Mouse (Mus musculus) subcutaneous adipose tissue, adult 2 months (tissue): Measurements from ENCODE around the gene 4930432K21Rik. TPM values are rescaled to one million over a fixed set of nuclear protein-coding genes. Genes with fewer than 3 reads are reported as not detected.

Experiments
- polyA plus RNA-seq: library from polyadenylated mRNA; depleted of rRNA; stranded (reverse); fragments of >200 nt; gene quantifications from 2 replicates; pipeline ENCODE4 v1.2.3, GENCODE M21; 2012; ENCODE audit warnings: low replicate concordance; rRNA removed

The 4930432K21Rik gene
- 0.67 and 1.2 TPM in 2 replicates for polyA plus RNA-seq

DNA sequence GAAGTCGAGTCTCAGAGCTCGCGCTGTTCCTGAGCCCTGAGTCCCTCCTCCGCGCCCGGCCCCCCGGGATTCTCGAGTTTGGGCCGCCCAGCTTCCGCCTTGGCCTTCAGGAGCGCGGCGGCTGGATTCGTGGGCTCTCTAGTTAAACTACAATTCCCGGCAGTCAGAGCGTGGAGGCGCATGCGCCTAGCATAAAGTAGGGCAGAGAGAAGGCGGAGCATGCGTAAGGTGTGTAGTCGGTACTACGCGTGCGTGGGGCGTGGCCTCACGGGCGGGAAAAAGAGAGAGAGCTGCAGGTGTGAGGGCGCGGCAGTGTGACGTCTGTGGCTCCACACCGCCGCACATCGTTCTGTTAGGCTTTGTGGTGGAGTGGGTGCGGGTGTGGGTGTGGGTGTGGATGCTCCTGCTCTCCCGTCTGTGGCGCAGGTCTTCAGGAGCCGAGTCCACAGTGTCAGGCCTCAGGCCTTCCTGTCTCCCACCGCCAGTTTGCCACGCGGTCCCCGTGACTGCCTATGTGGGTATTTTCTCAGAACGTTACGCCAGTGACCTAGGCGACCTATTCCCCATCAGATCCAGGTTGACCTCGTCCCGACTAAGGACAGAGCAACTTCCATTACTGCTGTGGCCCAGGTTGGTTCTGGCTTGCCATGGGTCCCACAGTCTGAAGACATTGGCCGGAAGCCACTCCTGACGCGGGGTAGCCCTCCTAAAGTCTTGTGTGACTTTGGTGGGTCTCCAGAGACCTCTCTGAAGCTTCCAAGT lies at the start of gene 4930432K21Rik, which contains the start of gene Cc2d1a:
Gene 4930432K21Rik (plus strand): TSS at position 257 of the 762 bp plus-strand sequence.
Gene Cc2d1a (minus strand): TSS at position 168 of the 762 bp plus-strand sequence.

DNA sequence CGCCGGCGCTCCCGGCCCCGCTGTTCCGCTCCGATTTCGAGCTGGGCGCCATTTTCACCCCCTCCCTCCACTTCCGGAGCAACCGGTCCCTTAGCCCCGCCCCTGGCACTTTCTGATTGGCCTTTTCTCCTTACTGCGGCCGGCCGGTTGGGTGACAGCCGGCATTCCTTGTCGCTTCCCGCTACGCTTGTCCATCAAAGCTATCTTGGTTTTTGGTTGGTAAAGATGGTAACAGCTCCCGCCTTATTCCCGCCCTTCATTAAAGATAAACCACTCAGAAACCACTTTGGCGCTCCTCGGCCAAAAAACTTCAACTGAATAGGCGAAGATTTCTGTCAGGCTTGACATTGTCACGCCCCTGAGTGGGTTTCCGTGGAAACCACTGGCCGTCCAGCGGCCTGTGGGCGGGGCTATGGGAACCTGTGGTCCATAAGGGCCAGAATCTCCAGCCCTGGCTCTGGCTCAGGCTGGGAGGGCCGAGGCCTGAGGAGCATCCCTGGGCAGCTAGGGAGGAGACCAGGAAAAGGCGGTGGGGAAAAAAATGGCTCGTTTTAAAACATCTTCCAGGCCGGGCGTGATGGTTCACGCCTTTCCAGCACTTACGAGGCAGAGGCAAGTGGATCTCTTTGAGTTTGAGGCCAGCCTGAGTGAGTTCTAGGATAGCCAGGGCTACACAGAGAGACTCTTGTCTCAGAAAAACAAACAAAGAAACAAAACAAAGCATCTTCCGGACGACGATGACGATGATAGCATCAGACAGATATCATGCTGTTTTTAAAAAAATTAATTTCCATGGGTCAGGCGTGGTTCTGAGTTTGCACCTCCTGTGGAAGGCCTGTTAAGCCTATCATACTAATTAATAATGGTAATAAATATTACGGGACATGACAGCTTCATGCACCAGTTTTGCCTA lies 42.9 kb upstream of the 4930432K21Rik start, which contains the start of gene Dcaf15:
Gene Dcaf15 (minus strand): TSS at position 72 of the 913 bp plus-strand sequence.

GRCm38 (mm10) chr8:84125656-84126055 lies 22.2 kb upstream of the 4930432K21Rik start, which contains the start of gene Podnl1:
Gene Podnl1 (plus strand): TSS chr8:84125989.

GRCm38 (mm10) chr8:84185117-84185516 lies 37.3 kb downstream of the 4930432K21Rik start, which contains the start of gene Nanos3:
Gene Nanos3 (minus strand): TSS chr8:84185217.

Other genes starting within 250 kb of the 4930432K21Rik start
- 33.2 and 156 TPM in 2 replicates for gene Adgrl1, start 247.9 kb upstream of the 4930432K21Rik start, polyA plus RNA-seq
- gene Gm10644, start 192.8 kb upstream of the 4930432K21Rik start, polyA plus RNA-seq, result 1.9 and 5.0 TPM in 2 replicates
- 4.3 and 13.9 TPM in 2 replicates for gene Asf1b, start 192.5 kb upstream of the 4930432K21Rik start, polyA plus RNA-seq
- gene Prkaca, start 175.0 kb upstream of the 4930432K21Rik start, polyA plus RNA-seq, result 150 and 220 TPM in 2 replicates
- gene Samd1, start 150.4 kb upstream of the 4930432K21Rik start, polyA plus RNA-seq, result 30.8 and 82.0 TPM in 2 replicates
- 0.39 TPM in 1 of 2 replicates, not detected in the other for gene 1700067K01Rik, start 146.5 kb upstream of the 4930432K21Rik start, polyA plus RNA-seq
- gene 2210011C24Rik, start 135.9 kb upstream of the 4930432K21Rik start, polyA plus RNA-seq, result 0.24 and 0.27 TPM in 2 replicates
- 0.24 and 2.2 TPM in 2 replicates for gene Palm3, start 126.6 kb upstream of the 4930432K21Rik start, polyA plus RNA-seq
- gene Il27ra, start 105.4 kb upstream of the 4930432K21Rik start, polyA plus RNA-seq, result 6.8 and 7.1 TPM in 2 replicates
- 0.23 and 0.31 TPM in 2 replicates for gene Rln3, start 103.0 kb upstream of the 4930432K21Rik start, polyA plus RNA-seq
- 0.59 and 2.2 TPM in 2 replicates for gene Gm10643, start 82.9 kb upstream of the 4930432K21Rik start, polyA plus RNA-seq
- 13.7 and 31.8 TPM in 2 replicates for gene Rfx1, start 81.2 kb upstream of the 4930432K21Rik start, polyA plus RNA-seq
- 30.1 and 50.5 TPM in 2 replicates for gene Dcaf15, start 43.3 kb upstream of the 4930432K21Rik start, polyA plus RNA-seq
- gene Podnl1, start 22.0 kb upstream of the 4930432K21Rik start, polyA plus RNA-seq, result 2.0 and 2.4 TPM in 2 replicates
- gene Cc2d1a, start 89 bp upstream of the 4930432K21Rik start, polyA plus RNA-seq, result 22.7 and 43.0 TPM in 2 replicates
- gene Nanos3, start 37.2 kb downstream of the 4930432K21Rik start, polyA plus RNA-seq, result 0.73 and 4.0 TPM in 2 replicates
- 11.0 and 16.1 TPM in 2 replicates for gene Zswim4, start 89.0 kb downstream of the 4930432K21Rik start, polyA plus RNA-seq
- gene D8Ertd738e, start 101.7 kb downstream of the 4930432K21Rik start, polyA plus RNA-seq, result 129 and 160 TPM in 2 replicates
- gene Mri1, start 109.3 kb downstream of the 4930432K21Rik start, polyA plus RNA-seq, result 33.1 and 104 TPM in 2 replicates
- gene Ccdc130, start 122.4 kb downstream of the 4930432K21Rik start, polyA plus RNA-seq, result 35.7 and 49.0 TPM in 2 replicates
- 14.5 and 37.4 TPM in 2 replicates for gene Cacna1a, start 240.4 kb downstream of the 4930432K21Rik start, polyA plus RNA-seq